Mouse (Mus musculus) hematopoietic stem cell, adult 5-6 weeks (primary cell): Measurements from ENCODE around the gene Pgc. TPM values are rescaled to one million over a fixed set of nuclear protein-coding genes. Genes with fewer than 3 reads are reported as not detected.

Experiments used
- ATAC-seq, 2 experiments: fragments of 125-278 bp in 1 of 2; replicated peaks in 1 of 2; 2 replicates each; pipeline ENCODE4 v1.8.0; 2016 to 2017; ENCODE audit warnings: inconsistent platforms in 2 of 2, mild to moderate bottlenecking in 2 of 2, moderate number of reproducible peaks in 2 of 2, low read depth in 1 of 2, moderate TSS enrichment in 1 of 2; ENCODE audit not compliant: low FRiP score in 2 of 2, poor library complexity in 2 of 2, severe bottlenecking in 2 of 2, insufficient read depth in 1 of 2, low TSS enrichment in 1 of 2
- total RNA-seq: library from RNA; stranded (forward); fragments of 172-1452, 232-1000 nt; gene quantifications from 2 replicates; pipeline ENCODE4 v1.2.3, GENCODE M21; 2017

The Pgc gene
- total RNA-seq, 1 experiment from 2014 or later = not detected

DNA sequence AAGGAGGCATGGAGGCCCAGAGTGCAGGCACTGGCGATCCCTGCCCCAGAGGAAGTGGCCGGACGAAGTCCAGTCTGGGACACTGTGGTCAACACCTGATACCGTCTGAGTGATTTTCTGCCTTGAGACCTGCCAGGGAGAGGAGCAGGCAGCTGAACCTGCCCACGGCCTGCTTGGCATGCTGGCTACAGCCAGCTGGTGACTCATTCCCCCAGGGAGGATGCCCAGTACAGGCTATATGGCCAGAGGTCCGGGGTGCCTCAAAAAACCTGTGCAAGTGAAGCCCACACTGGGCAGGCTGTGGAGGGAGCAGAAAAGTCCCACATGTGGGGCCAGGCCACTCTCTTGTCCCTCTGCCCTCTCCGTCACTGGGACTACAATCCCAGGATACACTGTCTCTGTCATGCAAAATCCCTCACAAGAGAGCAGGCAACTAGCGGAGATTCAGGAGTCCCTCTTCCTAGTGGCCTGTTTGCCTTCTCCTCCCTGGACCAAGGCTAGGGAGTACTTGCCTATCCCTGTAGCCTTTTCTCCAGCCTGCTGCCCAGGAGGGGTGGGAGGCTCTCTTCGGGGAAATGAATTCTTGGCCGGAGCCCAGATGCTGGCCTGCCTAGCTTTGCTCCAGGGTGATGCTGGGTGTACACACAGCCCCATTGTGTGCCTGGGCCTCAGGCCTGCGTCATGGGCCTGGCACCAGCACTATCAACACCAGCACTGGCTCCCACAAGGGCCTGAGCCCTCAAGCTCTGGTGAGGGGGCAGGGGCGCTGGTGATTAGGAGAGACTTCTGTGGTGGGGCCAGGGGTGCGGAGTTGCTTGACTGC, 36.1 kb downstream of the Pgc start:
- no peak for ATAC-seq

DNA sequence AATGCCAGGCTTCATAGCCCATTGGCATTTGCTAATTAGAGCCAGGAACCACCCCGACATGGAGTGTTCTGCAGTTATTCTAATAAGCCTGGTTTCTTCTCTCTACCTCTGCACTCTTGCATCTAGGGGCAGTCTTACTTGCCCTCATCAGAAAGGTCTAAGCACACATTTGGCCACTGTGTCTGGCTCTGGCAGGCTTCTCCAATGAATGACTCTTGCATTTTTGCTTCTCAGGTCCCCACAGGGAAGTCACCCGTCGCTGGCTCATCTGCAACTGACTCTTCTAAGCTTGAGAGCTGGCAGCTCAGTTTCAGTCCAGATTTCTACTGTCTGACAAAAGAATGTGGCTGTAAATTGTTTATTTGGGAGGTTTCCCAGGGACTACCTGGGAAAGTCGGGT, 39.3 kb downstream of the Pgc start:
- ATAC-seq = no peak

DNA sequence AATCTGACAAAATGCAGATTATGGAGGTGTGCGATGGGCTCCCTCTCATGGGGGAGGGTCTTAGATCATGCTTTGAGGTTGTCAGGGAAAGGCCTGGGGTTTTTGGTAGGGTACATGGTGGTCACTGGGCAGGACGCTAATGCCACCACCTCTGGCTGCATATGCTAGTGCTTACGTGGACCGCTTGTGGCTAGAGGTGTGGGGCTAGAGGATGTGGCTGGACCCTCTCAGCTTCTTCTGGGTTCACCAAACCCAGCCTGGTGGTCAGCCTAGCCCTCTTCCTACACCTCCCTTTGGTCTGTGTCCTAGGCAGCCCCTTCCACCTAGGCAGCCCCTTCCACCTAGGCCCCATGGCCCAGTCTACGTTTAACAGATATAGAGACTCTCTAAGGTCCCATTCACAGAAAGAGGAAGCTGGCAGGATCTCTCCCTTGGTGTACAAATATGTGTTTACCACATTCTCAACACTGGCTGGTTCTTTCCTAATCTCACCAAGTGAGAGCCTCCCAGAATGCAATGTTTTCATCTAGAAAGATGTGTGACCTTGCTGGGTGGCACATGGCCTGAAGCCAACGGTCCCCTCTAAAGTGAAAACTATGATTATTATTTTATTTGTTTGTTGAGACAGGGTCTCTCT, 39.9 kb downstream of the Pgc start:
- peak; percentile 50 to 51; a peak in 3 of 4 replicates for ATAC-seq

DNA sequence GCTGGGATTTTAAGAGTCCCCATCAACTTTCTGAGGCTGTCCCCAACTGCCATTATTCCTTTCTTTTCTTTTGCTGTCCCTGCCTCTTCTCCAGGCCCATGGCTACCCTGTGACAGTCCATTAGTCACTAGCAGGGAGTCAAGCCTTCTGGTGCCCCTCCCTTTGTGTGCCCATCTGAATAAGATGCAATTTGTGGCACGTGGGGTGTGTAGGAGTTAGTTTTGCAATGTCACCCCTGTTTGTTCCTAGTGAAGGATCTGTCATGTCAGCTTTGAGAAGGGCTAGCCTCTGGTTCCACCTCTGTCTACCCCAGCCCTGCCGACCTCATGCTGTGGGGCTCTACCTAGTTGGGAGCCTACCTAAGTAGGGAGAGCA, 40.4 kb downstream of the Pgc start:
- no peak; a peak in 1 of 4 replicates for ATAC-seq

DNA sequence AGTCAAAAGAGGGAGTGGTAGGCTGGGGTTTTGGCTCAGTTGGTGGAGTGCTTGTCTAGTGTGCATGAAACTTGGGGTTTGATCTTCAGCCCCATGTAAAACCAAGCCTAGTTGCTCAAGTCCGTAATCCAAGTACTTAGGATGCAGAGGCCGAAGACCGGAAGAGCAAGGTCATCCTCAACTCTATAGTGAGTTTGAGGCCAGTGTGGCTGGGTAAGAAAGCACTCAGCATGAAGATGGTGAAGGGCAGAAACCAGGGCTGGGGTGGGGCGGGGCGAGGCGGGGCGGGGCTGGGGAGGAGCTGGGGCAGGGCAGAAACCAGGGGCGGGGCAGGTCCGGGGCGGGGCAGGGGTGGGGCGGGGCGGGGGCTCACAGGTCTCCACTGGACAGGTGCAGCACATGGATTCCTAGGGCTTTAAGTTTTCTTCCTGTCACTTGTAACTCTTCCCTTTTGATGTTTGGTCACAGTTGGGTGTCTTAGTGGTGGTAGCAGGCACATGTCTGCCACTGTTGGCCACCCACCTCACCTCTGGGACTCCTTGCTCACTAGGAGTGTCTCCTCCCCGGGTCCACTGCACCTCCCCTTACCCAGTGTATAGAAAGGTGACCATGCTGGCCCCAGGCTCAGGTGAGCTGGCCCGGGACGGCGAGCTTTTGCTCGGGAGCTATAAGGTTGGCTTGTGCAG, 41.0 kb downstream of the Pgc start:
- no peak for ATAC-seq

DNA sequence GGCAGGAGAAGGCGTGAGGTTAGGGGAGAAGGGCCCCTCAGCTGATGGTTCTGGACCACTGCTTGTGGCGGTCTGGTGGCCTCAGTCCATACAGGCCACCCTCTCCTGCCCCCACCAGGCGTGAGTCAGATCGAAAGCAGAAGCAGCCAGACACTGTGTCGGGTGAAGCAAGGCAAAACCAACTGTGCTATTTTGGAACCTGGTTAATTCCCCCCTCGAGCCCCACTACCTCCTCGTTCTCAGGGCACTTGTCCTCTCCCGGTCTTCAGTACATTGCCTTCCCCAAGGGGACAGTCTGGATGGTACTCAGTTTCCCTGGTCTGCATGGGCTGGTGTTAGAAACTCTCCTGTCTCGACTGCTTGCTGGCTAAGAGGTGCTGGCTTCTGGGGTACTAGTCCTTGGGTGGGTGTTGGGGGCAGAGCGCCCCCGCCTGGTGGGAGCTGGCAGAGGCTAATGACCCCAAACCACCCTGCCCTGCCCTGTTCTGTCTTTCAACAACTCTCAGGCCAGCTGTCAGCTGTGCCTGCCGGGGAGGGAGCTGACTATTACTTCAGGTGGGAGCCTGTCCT, 42.1 kb downstream of the Pgc start:
- ATAC-seq = peak; percentile 70 to 77

DNA sequence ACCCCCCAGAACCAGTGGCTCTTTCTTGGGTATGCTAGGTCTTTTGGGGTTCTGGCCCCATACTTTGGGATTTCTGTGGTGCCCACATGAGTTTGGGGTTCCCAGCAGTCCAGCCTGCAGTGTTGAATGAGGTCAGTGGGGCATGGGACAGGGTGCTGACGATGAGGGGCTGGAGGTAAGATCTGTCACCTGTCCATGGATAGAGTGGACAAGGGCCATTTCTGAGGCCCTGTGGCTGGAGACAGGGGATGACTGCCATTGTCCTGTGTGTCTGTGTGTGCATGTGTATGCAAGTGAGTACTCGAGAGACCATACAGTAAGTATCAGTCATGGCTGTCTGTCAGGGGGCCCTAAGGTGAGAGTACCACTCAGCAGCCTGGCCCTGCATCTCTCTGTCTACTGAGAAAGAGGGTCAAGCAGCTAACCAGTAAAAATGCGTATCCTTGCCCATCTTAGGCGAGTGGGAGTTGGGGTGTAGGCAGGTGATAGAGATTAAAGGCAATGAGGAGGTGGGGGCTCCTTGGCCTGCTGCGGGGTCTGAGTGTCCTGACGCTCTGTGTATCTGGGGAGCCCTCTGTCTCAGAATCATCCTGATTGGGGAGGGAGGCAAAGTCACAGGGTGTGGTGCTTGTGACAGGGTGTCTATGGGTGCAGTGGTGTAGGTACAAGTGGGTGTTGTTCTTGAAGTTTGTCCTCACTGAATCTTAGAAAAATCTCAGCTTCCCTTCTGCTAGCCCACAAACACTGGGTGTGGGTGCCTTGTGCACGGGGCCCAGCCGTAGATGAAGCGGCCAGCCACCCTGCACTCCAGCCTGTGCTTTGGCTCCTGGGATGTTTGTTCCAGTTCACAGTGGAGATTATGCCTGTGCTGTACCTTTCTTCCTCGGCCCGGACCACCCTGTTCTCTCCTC, 43.0 kb downstream of the Pgc start:
- no peak for ATAC-seq

DNA sequence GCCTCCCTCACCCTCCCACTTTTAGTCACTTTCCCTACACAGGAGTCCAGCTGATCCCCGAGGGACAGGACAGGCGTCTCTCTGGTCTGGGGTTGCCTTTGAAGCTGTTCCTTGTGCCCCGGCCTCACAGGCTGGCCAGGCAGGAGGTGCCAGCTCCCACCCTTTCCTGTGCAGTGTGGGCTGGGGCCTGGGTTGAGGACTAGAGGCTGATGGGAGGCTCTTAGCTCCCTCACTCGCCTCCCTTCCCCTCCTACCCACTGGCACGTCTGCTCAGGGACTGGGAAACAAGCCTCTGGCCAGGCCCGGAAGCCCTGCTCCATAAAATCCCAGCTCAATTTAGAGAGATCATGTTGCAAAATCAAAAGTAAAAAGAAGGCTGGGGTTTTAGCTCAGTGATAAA, 47.0 kb downstream of the Pgc start:
- ATAC-seq = no peak

DNA sequence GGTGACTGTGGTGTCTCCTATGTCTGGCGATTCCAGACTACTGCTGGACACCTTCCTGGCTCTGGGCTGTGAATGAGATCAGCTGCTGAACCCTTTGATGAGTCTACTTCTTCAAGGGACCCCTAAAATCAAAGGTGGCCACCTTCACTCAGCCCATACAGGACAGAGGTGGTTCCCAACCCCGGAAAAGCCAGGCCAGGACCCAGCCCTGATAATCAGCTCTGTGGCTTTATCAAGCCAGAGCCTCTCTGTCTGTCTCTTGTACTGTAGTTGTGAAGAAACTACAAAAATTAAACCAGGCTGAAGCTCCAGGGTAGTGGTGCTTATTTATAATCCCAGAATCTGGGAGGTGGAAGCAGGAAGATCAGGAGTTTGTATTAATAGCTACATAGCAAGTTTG, 50.5 kb downstream of the Pgc start:
- no peak for ATAC-seq

DNA sequence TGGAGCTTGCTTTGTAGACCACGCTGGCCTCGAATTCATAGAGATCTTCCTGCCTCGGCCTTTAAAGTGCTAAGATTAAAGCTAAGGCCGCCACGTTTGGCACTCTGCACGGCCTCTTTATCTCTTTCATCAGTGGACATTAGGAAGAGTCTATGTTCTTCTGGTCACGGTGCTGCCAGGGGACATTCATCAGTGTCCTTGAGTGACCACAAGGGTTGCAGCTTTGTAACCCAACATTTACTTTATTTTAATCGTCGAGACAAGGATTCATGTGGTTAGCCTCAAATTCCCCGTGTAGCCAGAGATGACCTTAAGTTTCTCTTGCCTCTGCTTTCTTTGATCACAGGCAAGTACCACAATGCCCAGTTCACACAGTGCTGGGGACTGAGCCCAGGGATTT, 53.8 kb downstream of the Pgc start:
- no peak for ATAC-seq

DNA sequence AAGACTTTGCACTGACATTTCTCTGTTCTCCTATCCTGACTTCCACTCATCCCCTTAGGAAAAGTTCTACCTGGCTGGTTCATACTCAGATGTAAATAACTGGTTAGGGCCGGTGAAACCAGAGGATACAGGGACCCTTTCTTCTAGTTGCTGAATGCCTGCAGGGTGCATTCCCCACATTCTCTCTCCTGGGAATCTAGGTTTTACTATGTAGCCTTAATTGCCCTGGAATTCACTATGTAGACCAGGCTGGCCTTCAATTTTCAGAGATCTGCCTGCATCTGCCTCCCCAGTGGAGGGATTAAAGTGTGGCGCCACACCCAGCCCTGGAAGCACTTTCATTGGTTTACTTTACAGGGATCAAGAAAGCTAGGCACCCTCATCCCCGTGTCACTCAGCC, 55.8 kb downstream of the Pgc start:
- ATAC-seq = no peak

DNA sequence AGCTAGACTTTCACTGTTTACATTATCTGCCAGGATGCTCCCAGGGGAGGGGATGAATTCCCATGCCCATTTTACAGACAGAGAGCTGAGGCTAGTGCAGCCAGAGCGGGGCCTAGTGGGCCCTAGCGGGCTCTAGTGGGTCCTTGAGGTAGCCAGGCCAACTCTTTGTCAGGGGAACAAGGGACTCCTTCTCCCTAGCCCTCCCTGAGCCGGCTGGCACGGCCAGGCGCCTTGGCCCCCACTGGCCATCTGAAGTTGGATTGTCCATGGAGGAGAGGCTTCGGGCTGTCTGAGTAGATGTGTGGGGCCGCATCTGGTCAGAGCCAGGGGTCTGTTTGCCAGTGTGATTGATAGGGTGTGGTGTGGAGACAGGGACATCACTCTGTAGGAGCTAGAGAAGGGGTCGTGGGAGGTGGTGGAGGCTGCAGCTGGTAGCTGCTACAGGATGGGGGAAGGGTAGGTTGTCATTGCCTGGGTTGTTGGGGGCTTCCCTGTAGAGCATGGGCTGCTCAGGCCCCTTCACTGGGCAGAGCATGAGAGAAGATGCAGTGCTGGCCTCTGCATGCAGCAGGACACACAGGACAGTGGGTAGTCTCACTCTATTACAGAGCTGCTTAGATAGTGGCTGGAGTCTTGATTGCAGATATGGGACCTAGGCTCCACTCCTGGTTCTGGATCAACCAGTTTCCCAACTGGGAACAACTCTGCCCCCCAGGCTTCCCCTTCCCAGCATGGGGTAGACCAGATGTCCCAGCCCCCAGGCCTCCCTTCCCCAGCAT, 57.0 kb downstream of the Pgc start:
- ATAC-seq = no peak

Other genes with a start within 250 kb of the Pgc start
- gene Taf8, start 224.6 kb upstream of the Pgc start, total RNA-seq = 55.6 and 73.2 TPM in 2 replicates
- gene Ccnd3, start 221.8 kb upstream of the Pgc start, total RNA-seq = 58.9 and 80.2 TPM in 2 replicates
- 6.9 and 12.1 TPM in 2 replicates for gene Bysl, start 115.3 kb upstream of the Pgc start, total RNA-seq
- gene Med20, start 115.3 kb upstream of the Pgc start, total RNA-seq = 18.0 and 33.5 TPM in 2 replicates
- 3.1 and 7.0 TPM in 2 replicates for gene Gm20517, start 115.3 kb upstream of the Pgc start, total RNA-seq
- gene Usp49, start 96.2 kb upstream of the Pgc start, total RNA-seq = 5.4 and 8.3 TPM in 2 replicates
- gene Tomm6, start 38.5 kb upstream of the Pgc start, total RNA-seq = 23.4 and 49.8 TPM in 2 replicates
- gene Frs3, start 37.8 kb upstream of the Pgc start, total RNA-seq = 1.4 TPM in 2 replicates
- gene Gm21981, start 32.4 kb upstream of the Pgc start, total RNA-seq = not detected in 2 replicates
- 1.0 and 3.7 TPM in 2 replicates for gene Prickle4, start 32.1 kb upstream of the Pgc start, total RNA-seq
- gene Tfeb, start 10.2 kb downstream of the Pgc start, total RNA-seq = 7.4 and 10.9 TPM in 2 replicates
- gene Mdfi, start 107.8 kb downstream of the Pgc start, total RNA-seq = 27.1 and 33.8 TPM in 2 replicates
- 7.0 and 7.1 TPM in 2 replicates for gene Foxp4, start 197.8 kb downstream of the Pgc start, total RNA-seq